Mouse (Mus musculus) hindbrain, embryonic 10.5 days (tissue): ENCODE results near the gene Ankrd26. TPM values are rescaled to one million over a fixed set of nuclear protein-coding genes. Genes with fewer than 3 reads are reported as not detected.

ENCODE experiments used
- DNase-seq: peaks from one replicate; pipeline ENCODE4 v3.0.0-alpha.2; 2017; ENCODE audit warnings: low spot score
- H3K27ac ChIP-seq: fragments of 300-500 bp; sonication (generic); 2 replicates; pipeline ENCODE4 v1.5.1; 2016; ENCODE audit warnings: mild to moderate bottlenecking, moderate library complexity
- H3K27me3 ChIP-seq: fragments of 300-500 bp; sonication (generic); 2 replicates; pipeline ENCODE4 v1.6.1; 2016; ENCODE audit warnings: mild to moderate bottlenecking; ENCODE audit not compliant: poor library complexity, insufficient read depth, severe bottlenecking
- H3K36me3 ChIP-seq: fragments of 300-500 bp; sonication (generic); 2 replicates; pipeline ENCODE4 v1.6.1; 2016; ENCODE audit warnings: mild to moderate bottlenecking, moderate library complexity
- H3K4me1 ChIP-seq: fragments of 300-500 bp; sonication (generic); replicated peaks from 2 replicates; pipeline ENCODE4 v1.6.1; 2016; ENCODE audit warnings: mild to moderate bottlenecking
- H3K4me3 ChIP-seq: fragments of 300-500 bp; sonication (generic); 2 replicates; pipeline ENCODE4 v1.5.1; 2016; ENCODE audit warnings: mild to moderate bottlenecking, moderate library complexity
- H3K9me3 ChIP-seq: fragments of 300-500 bp; sonication (generic); 2 replicates; pipeline ENCODE4 v1.6.1; 2016; ENCODE audit warnings: mild to moderate bottlenecking, moderate library complexity
- WGBS: fragments of 180-500 bp; shearing (Covaris S2); methylation state at CpG from one replicate; pipeline ENCODE4 v1.1.7; 2016; 5-methylcytosine and 5-hydroxymethylcytosine counted together
- polyA plus RNA-seq: library from polyadenylated mRNA; unstranded; fragments of >200 nt; fragmentation: Nextera tagmentation; extraction: Ambion mirVana; gene quantifications from 2 replicates; pipeline ENCODE4 v1.2.1, GENCODE M21; 2016

Ankrd26 gene
- polyA plus RNA-seq, 1 experiment from 2014 or later, result 13.0 TPM

DNA sequence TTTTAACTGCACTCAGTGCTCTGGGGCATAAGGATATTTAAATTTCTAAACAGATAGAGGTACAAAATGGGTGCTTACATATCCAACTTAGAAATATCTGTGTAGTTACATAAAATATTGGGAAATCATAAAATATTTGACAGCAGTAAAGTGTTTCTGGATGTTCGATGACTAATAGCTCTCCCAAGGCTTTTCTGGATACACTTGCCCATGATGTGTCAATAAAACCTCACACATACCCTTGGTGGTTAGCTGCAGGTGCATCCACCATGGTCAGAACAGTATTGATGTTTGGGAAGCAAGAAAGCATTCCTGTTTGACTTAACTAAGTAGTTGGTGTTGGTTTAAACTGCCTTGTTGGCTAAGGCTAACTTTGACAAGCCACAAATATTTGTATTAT, 104.3 kb downstream of the Ankrd26 start:
- WGBS, result 77% methylated on average over 1 of the region's 1 CpGs
- H3K36me3 ChIP-seq, result 0 out of 2 replicates have a peak, but pooled peaks cover 6% of the 10 kb centered on the region

GRCm38 (mm10) chr6:118455042-118455631, 106.9 kb downstream of the Ankrd26 start, which contains the start of gene Zfp248:
Gene Zfp248 (minus strand): TSS chr6:118455528.
- under 1% methylated on average over 43 of the region's 43 CpGs for WGBS
- Histone ChIP-seq H3K27me3 (no peaks in the 10 kb centered on the region), H3K27ac (peak within 1 kb of the TSS; percentile 96), H3K4me3 (peak within 1 kb of the TSS; percentile 86), H3K9me3 (no peaks in the 10 kb centered on the region), H3K36me3 (peaks cover 17% of the 10 kb centered on the region), H3K4me1 (peaks cover 22% of the 10 kb centered on the region)
- peak; percentile 92 for DNase-seq

More for the DNA sequence above, 104.3 kb downstream of the Ankrd26 start:
- DNase-seq, result no peak
- H3K27ac ChIP-seq, result no peak overlapping the region
- H3K4me1 ChIP-seq, result peaks cover 22% of the 10 kb centered on the region
- no peaks in the 10 kb centered on the region for H3K9me3 ChIP-seq
- no peaks in the 10 kb centered on the region for H3K27me3 ChIP-seq
- no peak overlapping the region for H3K4me3 ChIP-seq

GRCm38 (mm10) chr6:118454452-118454851, 107.6 kb downstream of the Ankrd26 start:
- Histone ChIP-seq H3K9me3 (no peaks in the 10 kb centered on the region), H3K27ac (peak overlapping the region; percentile 96), H3K27me3 (no peaks in the 10 kb centered on the region), H3K36me3 (peaks cover 17% of the 10 kb centered on the region), H3K4me1 (peaks cover 22% of the 10 kb centered on the region), H3K4me3 (peak overlapping the region; percentile 86)
- peak; percentile 6 for DNase-seq
- WGBS, result 56% methylated on average over 8 of the region's 8 CpGs

Other genes starting within 250 kb of the Ankrd26 start
- gene Bms1, start 142.8 kb downstream of the Ankrd26 start, polyA plus RNA-seq, result 33.9 and 45.5 TPM in 2 replicates
- gene Zfp248, start 106.7 kb downstream of the Ankrd26 start, polyA plus RNA-seq, result 12.6 and 13.8 TPM in 2 replicates
- gene Zfp9, start 82.9 kb downstream of the Ankrd26 start, polyA plus RNA-seq, result 7.4 TPM in 2 replicates